Mouse (Mus musculus): ENCODE measurements around the gene Gls. TPM values are rescaled to one million over a fixed set of nuclear protein-coding genes. Genes with fewer than 3 reads are reported as not detected.

The Gls gene
- polyA plus RNA-seq, 1 experiment from 2014 or later: 32.0 TPM

- no peak for DNase-seq (ENCODE audit: low spot score)
- Histone ChIP-seq H3K9me3 (replicated peaks; ENCODE audit: low read length) (no peaks in the 10 kb centered on the region), H3K27ac (no peak overlapping the region), H3K9ac (ENCODE audit: low read depth, low read length) (no peak overlapping the region), H3K36me3 (ENCODE audit: insufficient read depth, low read length) (no peaks in the 10 kb centered on the region), H3K4me1 (replicated peaks; ENCODE audit: insufficient read depth, low read length) (no peaks in the 10 kb centered on the region), H3K4me3 (replicated peaks; ENCODE audit: low read depth, low read length) (no peak overlapping the region), H3K27me3 (ENCODE audit: insufficient read depth, low read length) (no peaks in the 10 kb centered on the region), H3K4me2 (ENCODE audit: low read length) (no peak overlapping the region)
- 96% methylated on average over 4 of the region's 4 CpGs for WGBS
- ATAC-seq (replicated peaks; ENCODE audit: low FRiP score, low read depth): no peak
- no peak for TF ChIP-seq CTCF (IDR thresholded peaks at IDR 0.05; ENCODE audit: low read depth)
Measured at GRCm38 (mm10) chr1:52260354-52261090, 27.5 kb upstream of the Gls start.

GRCm38 (mm10) chr1:52258006-52258749 is 25.1 kb upstream of the Gls start:
- DNase-seq (ENCODE audit: low spot score) (no peak), ATAC-seq (replicated peaks; ENCODE audit: low FRiP score, low read depth) (no peak)
- Histone ChIP-seq H3K9ac (ENCODE audit: low read depth, low read length) (no peak overlapping the region), H3K4me3 (replicated peaks; ENCODE audit: low read depth, low read length) (no peak overlapping the region), H3K27me3 (ENCODE audit: insufficient read depth, low read length) (no peaks in the 10 kb centered on the region), H3K4me1 (replicated peaks; ENCODE audit: insufficient read depth, low read length) (no peaks in the 10 kb centered on the region), H3K9me3 (replicated peaks; ENCODE audit: low read length) (no peaks in the 10 kb centered on the region), H3K27ac (no peak overlapping the region), H3K36me3 (ENCODE audit: insufficient read depth, low read length) (no peaks in the 10 kb centered on the region), H3K4me2 (ENCODE audit: low read length) (no peak overlapping the region)
- TF ChIP-seq CTCF (IDR thresholded peaks at IDR 0.05; ENCODE audit: low read depth): no peak
- 77% methylated on average over 9 of the region's 9 CpGs for WGBS

GRCm38 (mm10) chr1:52256916-52257315 is 23.9 kb upstream of the Gls start:
- ATAC-seq (replicated peaks; ENCODE audit: low FRiP score, low read depth): no peak
- Histone ChIP-seq H3K27ac (no peak overlapping the region), H3K4me1 (replicated peaks; ENCODE audit: insufficient read depth, low read length) (no peaks in the 10 kb centered on the region), H3K4me3 (replicated peaks; ENCODE audit: low read depth, low read length) (no peak overlapping the region), H3K4me2 (ENCODE audit: low read length) (no peak overlapping the region), H3K9me3 (replicated peaks; ENCODE audit: low read length) (no peaks in the 10 kb centered on the region), H3K9ac (ENCODE audit: low read depth, low read length) (no peak overlapping the region), H3K36me3 (ENCODE audit: insufficient read depth, low read length) (no peaks in the 10 kb centered on the region), H3K27me3 (ENCODE audit: insufficient read depth, low read length) (no peaks in the 10 kb centered on the region)
- DNase-seq (ENCODE audit: low spot score): no peak
- WGBS: 66% methylated on average over 4 of the region's 4 CpGs
- no peak for TF ChIP-seq CTCF (IDR thresholded peaks at IDR 0.05; ENCODE audit: low read depth)

GRCm38 (mm10) chr1:52256194-52256593 is 23.2 kb upstream of the Gls start:
- Histone ChIP-seq H3K9me3 (replicated peaks; ENCODE audit: low read length) (no peaks in the 10 kb centered on the region), H3K27ac (no peak overlapping the region), H3K9ac (ENCODE audit: low read depth, low read length) (no peak overlapping the region), H3K27me3 (ENCODE audit: insufficient read depth, low read length) (no peaks in the 10 kb centered on the region), H3K4me2 (ENCODE audit: low read length) (no peak overlapping the region), H3K4me3 (replicated peaks; ENCODE audit: low read depth, low read length) (no peak overlapping the region), H3K36me3 (ENCODE audit: insufficient read depth, low read length) (no peaks in the 10 kb centered on the region), H3K4me1 (replicated peaks; ENCODE audit: insufficient read depth, low read length) (no peaks in the 10 kb centered on the region)
- DNase-seq (ENCODE audit: low spot score) (no peak), ATAC-seq (replicated peaks; ENCODE audit: low FRiP score, low read depth) (no peak)
- no peak for TF ChIP-seq CTCF (IDR thresholded peaks at IDR 0.05; ENCODE audit: low read depth)
- WGBS: 79% methylated on average over 4 of the region's 4 CpGs

GRCm38 (mm10) chr1:52254411-52254810 is 21.4 kb upstream of the Gls start:
- Histone ChIP-seq H3K27ac (no peak overlapping the region), H3K4me2 (ENCODE audit: low read length) (no peak overlapping the region), H3K9me3 (replicated peaks; ENCODE audit: low read length) (no peaks in the 10 kb centered on the region), H3K9ac (ENCODE audit: low read depth, low read length) (no peak overlapping the region), H3K4me1 (replicated peaks; ENCODE audit: insufficient read depth, low read length) (no peaks in the 10 kb centered on the region), H3K4me3 (replicated peaks; ENCODE audit: low read depth, low read length) (no peak overlapping the region), H3K36me3 (ENCODE audit: insufficient read depth, low read length) (no peaks in the 10 kb centered on the region), H3K27me3 (ENCODE audit: insufficient read depth, low read length) (no peaks in the 10 kb centered on the region)
- no peak for DNase-seq (ENCODE audit: low spot score)
- WGBS: 62% methylated on average over 2 of the region's 2 CpGs
- no peak for ATAC-seq (replicated peaks; ENCODE audit: low FRiP score, low read depth)
- TF ChIP-seq CTCF (IDR thresholded peaks at IDR 0.05; ENCODE audit: low read depth): no peak

- DNase-seq (ENCODE audit: low spot score) (no peak), ATAC-seq (replicated peaks; ENCODE audit: low FRiP score, low read depth) (no peak)
- no peaks in the 10 kb centered on the region for H3K36me3 ChIP-seq (ENCODE audit: insufficient read depth, low read length)
- H3K27ac ChIP-seq: no peak overlapping the region
- no peaks in the 10 kb centered on the region for H3K27me3 ChIP-seq (ENCODE audit: insufficient read depth, low read length)
- no peak overlapping the region for H3K4me2 ChIP-seq (ENCODE audit: low read length)
- H3K9ac ChIP-seq (ENCODE audit: low read depth, low read length): no peak overlapping the region
- no peak for TF ChIP-seq CTCF (IDR thresholded peaks at IDR 0.05; ENCODE audit: low read depth)
- no peak overlapping the region for H3K4me3 ChIP-seq (replicated peaks; ENCODE audit: low read depth, low read length)
- H3K9me3 ChIP-seq (replicated peaks; ENCODE audit: low read length): no peaks in the 10 kb centered on the region
- H3K4me1 ChIP-seq (replicated peaks; ENCODE audit: insufficient read depth, low read length): no peaks in the 10 kb centered on the region
- WGBS: 45% methylated on average over 6 of the region's 6 CpGs
Measured at GRCm38 (mm10) chr1:52253386-52253785, 20.4 kb upstream of the Gls start.
